Mouse (Mus musculus): ENCODE data around the gene Nudt4.
"Not testable (repeated sequence)": the region's sequence is repeated elsewhere in the genome, so short reads cannot be mapped to it uniquely, and the experiment has no call there.

Gene Nudt4

GRCm38 (mm10) chr10:95574994-95575393 is 11.0 kb upstream of the Nudt4 start:
- in situ Hi-C loops (cut with MboI; ENCODE audit: low pct_unique_long_range_greater_than_20kb in 1 of 2, low sequenced_read_pairs in 2 of 2, unreplicated experiment in 1 of 2), result loop anchor here in 1 of 2 experiments (25.0 kb wide), 1 partner anchor 512 kb away; no protein-coding TSS in a partner anchor

GRCm38 (mm10) chr10:95569441-95569840 is 5.5 kb upstream of the Nudt4 start:
- in situ Hi-C loops (cut with MboI; ENCODE audit: low pct_unique_long_range_greater_than_20kb in 1 of 2, low sequenced_read_pairs in 2 of 2, unreplicated experiment in 1 of 2), result loop anchor here (5.0 to 25.0 kb wide), 2 partner anchors 33 to 518 kb away; no protein-coding TSS in a partner anchor

- in situ Hi-C loops (cut with MboI; ENCODE audit: low pct_unique_long_range_greater_than_20kb in 1 of 2, low sequenced_read_pairs in 2 of 2, unreplicated experiment in 1 of 2), result loop anchor here (5.0 to 25.0 kb wide), 2 partner anchors 34 to 519 kb away; no protein-coding TSS in a partner anchor
Observed at GRCm38 (mm10) chr10:95568016-95568415, 4.1 kb upstream of the Nudt4 start.

- in situ Hi-C loops (cut with MboI; ENCODE audit: low pct_unique_long_range_greater_than_20kb in 1 of 2, low sequenced_read_pairs in 2 of 2, unreplicated experiment in 1 of 2), result loop anchor here (5.0 to 25.0 kb wide), 2 partner anchors 35 to 520 kb away; no protein-coding TSS in a partner anchor
Observed at GRCm38 (mm10) chr10:95567550-95567949, 3.6 kb upstream of the Nudt4 start.

- in situ Hi-C loops (cut with MboI; ENCODE audit: low pct_unique_long_range_greater_than_20kb in 1 of 2, low sequenced_read_pairs in 2 of 2, unreplicated experiment in 1 of 2), result loop anchor here (5.0 to 25.0 kb wide), 2 partner anchors 36 to 521 kb away; no protein-coding TSS in a partner anchor
Observed at GRCm38 (mm10) chr10:95566786-95567185, 2.8 kb upstream of the Nudt4 start.

GRCm38 (mm10) chr10:95565156-95565854 is 1.4 kb upstream of the Nudt4 start:
- in situ Hi-C loops (cut with MboI; ENCODE audit: low pct_unique_long_range_greater_than_20kb in 1 of 2, low sequenced_read_pairs in 2 of 2, unreplicated experiment in 1 of 2), result loop anchor here (5.0 to 25.0 kb wide), 2 partner anchors 37 to 522 kb away; no protein-coding TSS in a partner anchor

- in situ Hi-C loops (cut with MboI; ENCODE audit: low pct_unique_long_range_greater_than_20kb in 1 of 2, low sequenced_read_pairs in 2 of 2, unreplicated experiment in 1 of 2), result loop anchor here in 1 of 2 experiments (25.0 kb wide), 1 partner anchor 524 kb away; no protein-coding TSS in a partner anchor
Observed at GRCm38 (mm10) chr10:95562859-95563841, 796 bp downstream of the Nudt4 start.

GRCm38 (mm10) chr10:95562395-95562794 is 1.6 kb downstream of the Nudt4 start:
- in situ Hi-C loops (cut with MboI; ENCODE audit: low pct_unique_long_range_greater_than_20kb in 1 of 2, low sequenced_read_pairs in 2 of 2, unreplicated experiment in 1 of 2), result loop anchor here in 1 of 2 experiments (25.0 kb wide), 1 partner anchor 525 kb away; no protein-coding TSS in a partner anchor

GRCm38 (mm10) chr10:95561616-95562015 is 2.3 kb downstream of the Nudt4 start:
- in situ Hi-C loops (cut with MboI; ENCODE audit: low pct_unique_long_range_greater_than_20kb in 1 of 2, low sequenced_read_pairs in 2 of 2, unreplicated experiment in 1 of 2), result loop anchor here in 1 of 2 experiments (25.0 kb wide), 1 partner anchor 526 kb away; no protein-coding TSS in a partner anchor

- in situ Hi-C loops (cut with MboI; ENCODE audit: low pct_unique_long_range_greater_than_20kb in 1 of 2, low sequenced_read_pairs in 2 of 2, unreplicated experiment in 1 of 2), result loop anchor here in 1 of 2 experiments (25.0 kb wide), 1 partner anchor 527 kb away; no protein-coding TSS in a partner anchor
Observed at GRCm38 (mm10) chr10:95560394-95560983, 3.5 kb downstream of the Nudt4 start.

GRCm38 (mm10) chr10:95559426-95559825 is 4.5 kb downstream of the Nudt4 start:
- in situ Hi-C loops (cut with MboI; ENCODE audit: low pct_unique_long_range_greater_than_20kb in 1 of 2, low sequenced_read_pairs in 2 of 2, unreplicated experiment in 1 of 2), result loop anchor here (10.0 to 25.0 kb wide), 3 partner anchors 305 to 528 kb away; no protein-coding TSS in a partner anchor

GRCm38 (mm10) chr10:95557337-95557828 is 6.6 kb downstream of the Nudt4 start:
- in situ Hi-C loops (cut with MboI; ENCODE audit: low pct_unique_long_range_greater_than_20kb in 1 of 2, low sequenced_read_pairs in 2 of 2, unreplicated experiment in 1 of 2), result loop anchor here (10.0 to 25.0 kb wide), 3 partner anchors 307 to 530 kb away; no protein-coding TSS in a partner anchor

- in situ Hi-C loops (cut with MboI; ENCODE audit: low pct_unique_long_range_greater_than_20kb in 1 of 2, low sequenced_read_pairs in 2 of 2, unreplicated experiment in 1 of 2), result loop anchor here (10.0 to 25.0 kb wide), 3 partner anchors 309 to 531 kb away; no protein-coding TSS in a partner anchor
Observed at GRCm38 (mm10) chr10:95555866-95556265, 8.1 kb downstream of the Nudt4 start.

GRCm38 (mm10) chr10:95552326-95552725 is 11.6 kb downstream of the Nudt4 start:
- in situ Hi-C loops (cut with MboI; ENCODE audit: low pct_unique_long_range_greater_than_20kb in 1 of 2, low sequenced_read_pairs in 2 of 2, unreplicated experiment in 1 of 2), result loop anchor here (10.0 to 25.0 kb wide), 3 partner anchors 312 to 535 kb away; no protein-coding TSS in a partner anchor

GRCm38 (mm10) chr10:95551752-95552151 is 12.2 kb downstream of the Nudt4 start:
- in situ Hi-C loops (cut with MboI; ENCODE audit: low pct_unique_long_range_greater_than_20kb in 1 of 2, low sequenced_read_pairs in 2 of 2, unreplicated experiment in 1 of 2), result loop anchor here (10.0 to 25.0 kb wide), 3 partner anchors 313 to 536 kb away; no protein-coding TSS in a partner anchor

- in situ Hi-C loops (cut with MboI; ENCODE audit: low pct_unique_long_range_greater_than_20kb in 1 of 2, low sequenced_read_pairs in 2 of 2, unreplicated experiment in 1 of 2), result loop anchor here (10.0 to 25.0 kb wide), 3 partner anchors 314 to 537 kb away; no protein-coding TSS in a partner anchor
Observed at GRCm38 (mm10) chr10:95550506-95550905, 13.4 kb downstream of the Nudt4 start.

- in situ Hi-C loops (cut with MboI; ENCODE audit: low pct_unique_long_range_greater_than_20kb in 1 of 2, low sequenced_read_pairs in 2 of 2, unreplicated experiment in 1 of 2), result not testable (repeated sequence)
Observed at GRCm38 (mm10) chr10:95549080-95549479, 14.9 kb downstream of the Nudt4 start.

Data from mouse embryonic stem cell (cell line).